In genomic region chr16:50799145-50799794, GRCm38 (mm10) we compare ENCODE assay signal across 7 mouse cellular contexts.
A peak's percentile ranks its signal among the peaks of the same experiment; 100 is the strongest.
DNase-seq lines count a peak whose midpoint lies in the region; ATAC-seq and TF ChIP-seq lines count a peak whose summit lies in the region.

No protein-coding gene starts in this region.

- no peak overlapping the region for H3K4me3 ChIP-seq in CH12.LX (replicated peaks in 1 of 3; ENCODE audit: low read depth in 2 of 3, low read length in 2 of 3, poor library complexity in 1 of 3)
- H3K4me3 ChIP-seq in layer of hippocampus, adult 2 months: no peak overlapping the region

- TF ChIP-seq EP300 in CH12.LX (IDR thresholded peaks at IDR 0.05; ENCODE audit: low read length): no peak

- peaks cover 0 to 3% of the 10 kb centered on the region in 2 experiments; a peak in 1 of 4 replicates for H3K4me1 ChIP-seq in CH12.LX (ENCODE audit: control insufficient read depth in 1 of 2, insufficient read depth in 2 of 2)

- H3K4me2 ChIP-seq in CH12.LX (ENCODE audit: insufficient read depth, low read depth, poor library complexity, severe bottlenecking): peak overlapping the region; percentile 5; the same call in 1 of the 2 replicates

- TF ChIP-seq CTCF in CH12.LX (conservative IDR thresholded peaks at IDR 0.05 in 1 of 2, IDR thresholded peaks at IDR 0.05 in 1 of 2; ENCODE audit: low read depth in 2 of 2, low read length in 2 of 2): peak; percentile 32 to 87
- peak; percentile 89 for TF ChIP-seq CTCF in layer of hippocampus, adult 2 months (conservative IDR thresholded peaks at IDR 0.05)

- no peaks in the 10 kb centered on the region for H3K9me3 ChIP-seq in CH12.LX (replicated peaks; ENCODE audit: low read length)

- H3K9ac ChIP-seq in CH12.LX (ENCODE audit: insufficient read depth, low read depth): no peak overlapping the region

- dilution Hi-C loops in CH12.LX (cut with MboI; ENCODE audit: extremely low pct_ligation_motif_present, extremely low pct_unique_long_range_greater_than_20kb, low sequenced_read_pairs): no loop called here

- TF ChIP-seq RAD21 in CH12.LX (IDR thresholded peaks at IDR 0.05; ENCODE audit: low read depth, low read length): peak; percentile 94

- DNase-seq in CH12.LX (ENCODE audit: extremely low read depth): peak; percentile 76
- DNase-seq in NIH3T3 (ENCODE audit: low read depth): peak; percentile 63
- peak; percentile 46 to 63 for DNase-seq in cerebellum, postnatal 4 days (ENCODE audit: low spot score in 2 of 2)
- peak; percentile 61 to 83 for DNase-seq in layer of hippocampus, adult 2 months (ENCODE audit: low spot score in 2 of 2)
- peak; percentile 42 for DNase-seq in lung, postnatal 25 days (ENCODE audit: low spot score)
- DNase-seq in right cerebral cortex, postnatal 36 days (ENCODE audit: low spot score in 2 of 2): peak; percentile 27 to 49

- H3K36me3 ChIP-seq in CH12.LX (replicated peaks in 1 of 2; ENCODE audit: control insufficient read depth in 1 of 2, insufficient read depth in 1 of 2, low read length in 1 of 2): no peaks in the 10 kb centered on the region

- H3K27ac ChIP-seq in CH12.LX (ENCODE audit: insufficient read depth, low read depth): no peak overlapping the region
- no peak overlapping the region for H3K27ac ChIP-seq in layer of hippocampus, adult 2 months

- no peak for TF ChIP-seq POLR2A in CH12.LX (IDR thresholded peaks at IDR 0.05; ENCODE audit: low read depth, low read length)

- H3K27me3 ChIP-seq in CH12.LX (replicated peaks): no peaks in the 10 kb centered on the region

- no peaks in the 10 kb centered on the region for H3K79me2 ChIP-seq in CH12.LX (replicated peaks; ENCODE audit: control insufficient read depth, extremely low read depth, insufficient read depth, poor library complexity, severe bottlenecking)

- ATAC-seq in granulocyte monocyte progenitor cell, adult 5-6 weeks (replicated peaks; ENCODE audit: poor library complexity, severe bottlenecking): peak; percentile 62

- in situ Hi-C loops in CH12.LX (cut with MboI; ENCODE audit: low pct_ligation_motif_present, low pct_unique_long_range_greater_than_20kb, low sequenced_read_pairs): no loop called here

TF ChIP-seq in CH12.LX, 34 proteins besides CTCF, POLR2A, EP300 and RAD21:
- TF ChIP-seq MXI1 (IDR thresholded peaks at IDR 0.05; ENCODE audit: low read depth, low read length) (no peak), MAX (IDR thresholded peaks at IDR 0.05; ENCODE audit: low read length) (no peak), BHLHE40 (IDR thresholded peaks at IDR 0.05; ENCODE audit: low read depth, low read length) (no peak), TCF12 (IDR thresholded peaks at IDR 0.05; ENCODE audit: low read depth, low read length) (no peak), ZC3H11A (IDR thresholded peaks at IDR 0.05; ENCODE audit: low read depth, low read length) (no peak), SIN3A (IDR thresholded peaks at IDR 0.05; ENCODE audit: low read length) (no peak), USF1 (IDR thresholded peaks at IDR 0.05; ENCODE audit: low read depth, low read length) (no peak), IRF4 (IDR thresholded peaks at IDR 0.05; ENCODE audit: low read depth, low read length) (0 out of 2 replicates have a peak, but pooled peaks have one; percentile 9), SMC3 (IDR thresholded peaks at IDR 0.05; ENCODE audit: low read depth, low read length) (peak; percentile 68), E2F4 (IDR thresholded peaks at IDR 0.05; ENCODE audit: insufficient replicate concordance, low read depth, low read length) (no peak), KAT2A (IDR thresholded peaks at IDR 0.05; ENCODE audit: insufficient replicate concordance, low read length) (no peak)
